Mouse (Mus musculus) embryonic facial prominence, embryonic 14.5 days (tissue): Measurements from ENCODE around the gene Tex35. TPM values are rescaled to one million over a fixed set of nuclear protein-coding genes. Genes with fewer than 3 reads are reported as not detected.

Source experiments
- ATAC-seq: fragments of 200-750 bp; cut with Nextera tagmentation; 2 replicates; pipeline ENCODE4 v1.8.0; 2017; ENCODE audit warnings: low read depth, moderate number of reproducible peaks, moderate TSS enrichment
- DNase-seq: peaks from one replicate; pipeline ENCODE4 v3.0.0-alpha.2; 2015; ENCODE audit warnings: low spot score
- H3K27ac ChIP-seq: fragments of 300-500 bp; sonication (generic); replicated peaks from 2 replicates; pipeline ENCODE4 v1.5.1; 2014; ENCODE audit warnings: low read depth, mild to moderate bottlenecking, low read length, moderate library complexity
- H3K27me3 ChIP-seq: fragments of 300-500 bp; sonication (generic); replicated peaks from 2 replicates; pipeline ENCODE4 v1.6.1; 2014; ENCODE audit warnings: low read length; ENCODE audit not compliant: control insufficient read depth, insufficient read depth
- H3K36me3 ChIP-seq: fragments of 300-500 bp; sonication (generic); 2 replicates; pipeline ENCODE4 v1.6.1; 2014; ENCODE audit warnings: low read length, mixed read lengths; ENCODE audit not compliant: control insufficient read depth, insufficient read depth
- H3K4me1 ChIP-seq: fragments of 300-500 bp; sonication (generic); 2 replicates; pipeline ENCODE4 v1.6.1; 2014; ENCODE audit warnings: antibody characterized with exemption, low read length; ENCODE audit not compliant: control insufficient read depth, insufficient read depth
- H3K4me2 ChIP-seq: fragments of 300-500 bp; sonication (generic); 2 replicates; pipeline ENCODE4 v1.6.1; 2014; ENCODE audit warnings: low read depth, mild to moderate bottlenecking, low read length, moderate library complexity, mixed read lengths
- H3K4me3 ChIP-seq: fragments of 300-500 bp; sonication (generic); 2 replicates; pipeline ENCODE4 v1.5.1; 2014; ENCODE audit warnings: low read depth, mild to moderate bottlenecking, low read length
- H3K9ac ChIP-seq: fragments of 300-500 bp; sonication (generic); 2 replicates; pipeline ENCODE4 v1.6.1; 2014; ENCODE audit warnings: low read depth, mild to moderate bottlenecking, low read length, moderate library complexity, mixed read lengths
- H3K9me3 ChIP-seq: fragments of 300-500 bp; sonication (generic); 2 replicates; pipeline ENCODE4 v1.6.1; 2016; ENCODE audit warnings: low read length; ENCODE audit not compliant: control insufficient read depth
- WGBS: fragments of 180-500 bp; shearing (Covaris S2); extraction: QIAGEN DNeasy Blood & Tissue Kit; methylation state at CpG from one replicate; pipeline ENCODE4 v1.1.7; 2014; 5-methylcytosine and 5-hydroxymethylcytosine counted together
- polyA plus RNA-seq: library from polyadenylated mRNA; unstranded; fragments of >200 nt; fragmentation: Nextera tagmentation; extraction: Ambion mirVana; gene quantifications from 2 replicates; pipeline ENCODE4 v1.2.1, GENCODE M21; 2014

Tex35 gene
- polyA plus RNA-seq, 1 experiment from 2014 or later, result not detected

DNA sequence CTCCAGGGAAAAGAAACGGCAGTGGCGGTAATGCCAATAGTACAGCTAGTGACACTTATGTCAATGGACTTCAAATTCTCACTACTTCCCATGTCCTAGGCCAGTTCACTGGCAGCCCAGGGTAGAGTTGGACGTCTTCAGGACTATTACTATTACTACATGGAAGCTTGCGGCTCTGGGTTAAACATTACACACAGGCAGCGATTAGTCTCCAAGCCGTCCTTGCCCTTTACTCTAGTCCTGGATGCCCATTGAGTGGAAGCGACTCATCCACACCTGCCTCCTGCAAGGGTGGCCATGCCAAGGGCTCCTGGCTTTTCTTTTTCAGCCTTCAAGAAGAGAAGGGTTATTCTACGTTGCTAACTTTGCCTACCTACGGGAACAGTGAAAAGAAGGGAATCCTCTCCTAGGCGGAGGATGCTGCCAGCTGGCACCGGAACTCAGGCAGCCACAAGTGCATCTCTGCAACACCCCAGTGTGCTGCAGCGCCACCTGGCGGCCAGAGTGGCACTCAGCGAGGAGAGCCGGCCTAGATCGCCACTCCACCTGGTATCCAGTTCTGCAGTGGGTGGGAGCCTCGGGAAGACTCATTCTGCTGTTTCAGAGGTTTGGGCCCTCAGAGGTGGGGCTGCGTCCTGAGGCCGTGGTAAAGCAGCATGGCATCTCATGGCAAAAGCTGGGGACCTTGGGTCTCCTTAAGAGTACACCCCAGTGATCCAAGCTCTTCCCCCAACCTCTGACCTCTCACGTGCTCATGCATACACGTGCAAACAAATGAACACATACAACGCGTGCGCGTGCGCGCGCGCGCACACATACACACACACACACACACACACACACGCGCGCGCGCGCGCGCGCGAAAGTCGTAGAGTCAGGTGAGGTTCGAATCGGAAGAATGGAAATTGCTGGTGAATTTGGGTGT lies 31.4 kb downstream of the Tex35 start:
- Histone ChIP-seq H3K9me3 (no peaks in the 10 kb centered on the region), H3K4me3 (no peak overlapping the region), H3K4me2 (peak overlapping the region; percentile 18; the same call in 1 of the 2 replicates), H3K27ac (no peak overlapping the region), H3K4me1 (peaks cover 6% of the 10 kb centered on the region; the same call in 1 of the 2 replicates), H3K27me3 (no peaks in the 10 kb centered on the region), H3K9ac (no peak overlapping the region), H3K36me3 (no peaks in the 10 kb centered on the region)
- ATAC-seq (peak; percentile 13; the same call in 1 of the 2 replicates), DNase-seq (peak; percentile 87)
- WGBS, result 57% methylated on average over 43 of the region's 43 CpGs

DNA sequence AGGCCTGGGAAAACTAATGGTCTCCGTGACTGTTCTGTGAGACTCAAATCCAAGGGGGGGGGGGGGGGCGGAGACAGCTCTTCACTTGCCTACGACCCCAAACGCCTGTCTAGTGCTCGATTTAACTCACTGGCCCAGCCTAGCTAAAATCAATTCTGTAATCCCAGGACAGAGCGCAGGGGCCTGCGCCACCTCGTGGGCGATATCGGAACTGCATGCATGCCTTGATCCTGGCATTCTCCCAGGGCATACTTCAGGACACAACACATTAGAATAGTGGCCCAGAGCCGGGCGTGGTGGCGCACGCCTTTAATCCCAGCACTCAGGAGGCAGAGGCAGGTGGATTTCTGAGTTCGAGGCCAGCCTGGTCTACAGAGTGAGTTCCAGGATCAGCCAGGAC lies 32.2 kb downstream of the Tex35 start:
- no peak overlapping the region for H3K9ac ChIP-seq
- 6% methylated on average over 14 of the region's 15 CpGs for WGBS
- no peak overlapping the region for H3K4me2 ChIP-seq
- no peaks in the 10 kb centered on the region for H3K9me3 ChIP-seq
- ATAC-seq (peak; percentile 24; the same call in 1 of the 2 replicates), DNase-seq (peak; percentile 68)
- H3K27me3 ChIP-seq, result no peaks in the 10 kb centered on the region
- no peak overlapping the region for H3K4me3 ChIP-seq
- H3K36me3 ChIP-seq, result no peaks in the 10 kb centered on the region
- peaks cover 4% of the 10 kb centered on the region; the same call in 1 of the 2 replicates for H3K4me1 ChIP-seq
- no peak overlapping the region for H3K27ac ChIP-seq

DNA sequence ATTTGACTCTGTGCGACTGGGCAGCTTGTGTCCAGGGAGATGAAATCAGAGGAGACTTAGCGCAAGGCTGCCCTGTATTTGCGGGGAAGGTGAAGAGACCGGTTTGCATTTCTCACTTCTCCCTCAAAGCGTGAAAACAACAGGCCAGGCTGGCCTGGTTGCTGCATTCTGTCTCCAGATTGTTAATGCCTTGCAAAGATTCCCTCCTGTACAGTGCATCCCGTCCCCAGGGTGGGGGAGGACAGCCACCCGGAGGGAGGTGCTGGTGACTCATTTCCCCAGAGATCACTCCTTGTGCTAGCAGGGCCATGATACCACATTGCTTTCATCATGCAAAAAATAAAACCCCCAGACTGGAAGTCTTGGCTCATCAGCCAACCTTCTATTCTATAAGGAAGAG lies 33.5 kb downstream of the Tex35 start:
- H3K9me3 ChIP-seq, result no peaks in the 10 kb centered on the region
- no peak for DNase-seq
- H3K4me1 ChIP-seq, result peaks cover 4% of the 10 kb centered on the region; the same call in 1 of the 2 replicates
- no peaks in the 10 kb centered on the region for H3K36me3 ChIP-seq
- ATAC-seq, result no peak
- H3K27ac ChIP-seq, result no peak overlapping the region
- H3K9ac ChIP-seq, result no peak overlapping the region
- H3K4me3 ChIP-seq, result no peak overlapping the region
- WGBS, result 70% methylated on average over 7 of the region's 7 CpGs
- no peaks in the 10 kb centered on the region for H3K27me3 ChIP-seq
- no peak overlapping the region for H3K4me2 ChIP-seq

DNA sequence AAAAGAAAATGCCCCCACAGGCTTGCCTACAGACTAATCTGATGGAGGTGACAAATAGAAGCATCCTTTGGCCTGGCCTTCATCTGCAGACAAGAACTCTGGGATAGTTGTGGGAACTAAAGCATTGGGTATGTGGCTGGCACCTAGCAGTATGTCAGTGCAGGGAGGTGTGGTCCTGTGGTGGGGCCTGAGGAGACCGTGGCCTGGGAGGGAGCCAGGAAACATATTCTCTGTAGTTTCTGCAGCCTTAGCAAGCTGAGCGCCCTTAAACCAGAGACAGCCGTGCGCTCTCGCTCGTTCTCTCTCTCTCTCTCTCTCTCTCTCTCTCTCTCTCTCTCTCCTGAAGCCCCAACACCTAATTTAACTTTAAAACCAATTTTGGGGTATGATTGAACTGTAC lies 34.1 kb downstream of the Tex35 start:
- ATAC-seq, result no peak

DNA sequence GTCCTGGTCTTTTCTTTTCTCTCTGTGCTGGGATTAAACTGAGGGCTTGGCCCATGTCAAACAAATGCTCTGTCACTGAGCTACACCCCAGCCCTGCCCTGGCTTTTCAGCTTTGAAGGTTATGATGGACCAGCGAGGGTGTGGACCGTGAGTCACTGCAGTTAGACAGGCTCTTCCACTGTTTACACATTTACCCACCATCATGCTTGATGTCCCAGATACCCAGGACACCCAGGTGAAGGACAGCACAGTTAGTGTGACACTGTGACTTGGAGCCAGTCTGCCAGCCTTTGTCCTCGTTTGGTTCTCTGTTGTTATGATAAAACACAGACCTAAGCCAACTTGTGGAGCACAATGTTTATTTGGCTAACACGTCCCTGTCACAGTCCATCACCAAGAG lies 34.9 kb downstream of the Tex35 start:
- 59% methylated on average over 4 of the region's 4 CpGs for WGBS
- ATAC-seq (no peak), DNase-seq (no peak)
- Histone ChIP-seq H3K4me2 (no peak overlapping the region), H3K4me3 (no peak overlapping the region), H3K36me3 (no peaks in the 10 kb centered on the region), H3K27me3 (no peaks in the 10 kb centered on the region), H3K4me1 (peaks cover 4% of the 10 kb centered on the region; the same call in 1 of the 2 replicates), H3K9ac (no peak overlapping the region), H3K27ac (no peak overlapping the region), H3K9me3 (no peaks in the 10 kb centered on the region)

More for the DNA sequence above, 34.1 kb downstream of the Tex35 start:
- no peak for DNase-seq
- Histone ChIP-seq H3K4me1 (peaks cover 4% of the 10 kb centered on the region; the same call in 1 of the 2 replicates), H3K36me3 (no peaks in the 10 kb centered on the region), H3K4me2 (no peak overlapping the region), H3K27ac (no peak overlapping the region), H3K27me3 (no peaks in the 10 kb centered on the region), H3K4me3 (no peak overlapping the region), H3K9ac (no peak overlapping the region), H3K9me3 (no peaks in the 10 kb centered on the region)
- 77% methylated on average over 6 of the region's 6 CpGs for WGBS

DNA sequence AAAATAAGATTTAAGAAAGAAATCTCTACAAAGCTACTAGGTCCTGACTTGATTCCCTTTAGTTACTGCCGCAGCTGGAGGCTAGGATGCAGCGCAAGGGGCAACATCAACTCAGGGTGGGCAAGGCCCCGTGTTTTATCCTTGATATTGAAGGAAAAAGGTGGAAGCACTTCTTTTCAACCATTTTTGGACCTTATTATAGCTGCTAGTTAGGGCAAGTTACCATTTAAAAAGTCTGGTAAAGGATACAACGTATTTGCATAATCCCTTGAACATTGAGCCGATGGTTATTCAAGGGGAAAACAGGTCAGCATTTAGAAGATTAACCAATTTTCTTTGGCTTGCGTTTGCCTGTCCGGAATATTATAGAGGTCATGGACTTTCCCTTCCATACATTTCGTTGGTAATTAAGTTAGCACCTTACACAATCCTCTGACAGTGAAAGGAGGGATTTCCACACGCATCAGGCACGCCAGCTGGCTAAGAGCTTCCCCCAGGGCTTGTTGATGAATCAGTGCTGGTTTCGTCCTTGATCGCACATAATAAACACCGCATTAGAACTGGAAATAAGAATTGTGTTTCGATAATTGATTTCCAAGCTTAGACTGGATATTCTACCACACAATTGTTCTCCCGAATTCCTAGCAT lies 39.2 kb downstream of the Tex35 start:
- DNase-seq, result no peak

DNA sequence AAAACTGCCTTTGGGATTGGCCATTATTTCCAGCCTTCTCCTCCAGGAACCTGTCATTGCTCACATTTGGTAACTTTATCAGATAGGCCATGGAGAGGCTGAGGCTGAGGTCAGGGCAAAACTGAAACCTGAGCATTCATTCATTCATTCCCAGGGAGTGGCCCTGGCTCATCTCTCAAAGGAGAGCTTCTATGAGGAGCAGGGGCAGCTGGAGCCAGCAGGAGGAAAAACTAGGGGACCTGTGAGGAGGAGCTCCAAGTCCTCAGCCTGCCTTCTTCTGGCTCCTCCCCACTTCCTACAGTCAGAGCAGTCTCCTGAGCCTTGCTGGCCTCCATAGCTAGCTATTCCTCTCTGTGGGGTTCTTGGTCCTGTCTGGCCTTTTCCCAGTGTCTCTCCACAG lies 40.2 kb downstream of the Tex35 start:
- no peak for ATAC-seq
- no peak overlapping the region for H3K27ac ChIP-seq

More for the DNA sequence above, 39.2 kb downstream of the Tex35 start:
- no peak for ATAC-seq
- H3K9ac ChIP-seq, result no peak overlapping the region
- H3K27me3 ChIP-seq, result no peaks in the 10 kb centered on the region
- WGBS, result 57% methylated on average over 15 of the region's 15 CpGs
- no peaks in the 10 kb centered on the region for H3K4me1 ChIP-seq
- no peak overlapping the region for H3K4me2 ChIP-seq
- no peak overlapping the region for H3K27ac ChIP-seq
- no peaks in the 10 kb centered on the region for H3K36me3 ChIP-seq
- no peaks in the 10 kb centered on the region for H3K9me3 ChIP-seq
- no peak overlapping the region for H3K4me3 ChIP-seq

DNA sequence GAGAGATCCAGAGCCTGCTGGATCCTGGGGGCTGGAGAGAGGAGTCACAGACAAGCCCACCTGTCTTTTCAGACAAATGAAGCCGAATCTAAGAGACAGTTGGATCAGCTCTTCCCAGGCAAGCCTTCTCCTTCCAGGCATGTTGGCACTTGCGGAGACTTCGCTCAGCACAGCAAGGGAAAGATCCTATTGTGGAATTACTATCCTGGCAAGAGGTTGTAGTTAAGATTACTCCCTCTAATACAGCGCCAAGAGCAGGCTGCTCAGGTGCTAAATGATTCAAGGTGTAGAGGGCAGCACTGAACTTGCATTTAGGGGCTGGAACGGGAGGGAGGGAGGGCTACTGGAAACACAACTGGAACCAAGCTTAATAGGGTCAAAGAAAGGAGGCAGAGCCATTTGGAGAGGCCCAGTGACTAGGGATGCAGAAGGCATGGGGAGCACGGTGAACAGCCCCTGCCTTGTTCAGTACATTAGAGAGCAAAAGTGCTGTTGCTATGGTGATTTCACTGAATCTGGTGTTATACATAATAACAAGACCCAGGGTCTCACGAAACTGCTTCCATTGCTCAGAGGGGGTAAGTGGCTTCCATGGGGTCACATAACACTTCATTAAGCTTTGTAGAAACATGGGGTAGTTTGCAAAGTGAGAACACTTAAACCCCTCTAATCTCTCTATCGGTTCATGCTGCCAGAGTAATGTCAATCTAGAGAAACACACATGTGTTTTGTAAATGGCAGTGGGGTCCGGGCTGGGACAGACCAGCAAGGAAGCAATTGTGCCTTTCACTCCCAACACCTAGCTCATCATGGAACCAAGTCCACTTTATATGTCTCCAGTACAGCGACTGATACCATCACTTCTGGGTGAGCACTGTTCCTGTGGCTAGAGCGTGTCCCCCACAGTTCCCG lies 42.4 kb downstream of the Tex35 start:
- H3K36me3 ChIP-seq, result no peaks in the 10 kb centered on the region
- peak; percentile 68 for DNase-seq
- no peaks in the 10 kb centered on the region for H3K9me3 ChIP-seq
- no peaks in the 10 kb centered on the region for H3K27me3 ChIP-seq
- H3K27ac ChIP-seq, result no peak overlapping the region
- H3K4me2 ChIP-seq, result no peak overlapping the region
- no peak overlapping the region for H3K9ac ChIP-seq
- WGBS, result 71% methylated on average over 12 of the region's 12 CpGs
- 0 out of 2 replicates have a peak, but pooled peaks cover 5% of the 10 kb centered on the region for H3K4me1 ChIP-seq
- H3K4me3 ChIP-seq, result no peak overlapping the region
- ATAC-seq, result peak; percentile 64

More for the DNA sequence above, 40.2 kb downstream of the Tex35 start:
- Histone ChIP-seq H3K36me3 (no peaks in the 10 kb centered on the region), H3K4me2 (no peak overlapping the region), H3K4me1 (no peaks in the 10 kb centered on the region), H3K9me3 (no peaks in the 10 kb centered on the region), H3K4me3 (no peak overlapping the region), H3K9ac (no peak overlapping the region), H3K27me3 (no peaks in the 10 kb centered on the region)
- no peak for DNase-seq
